Mouse (Mus musculus) adrenal gland, postnatal 36 days (tissue): ENCODE data around the gene Zfp423. TPM values are rescaled to one million over a fixed set of nuclear protein-coding genes. Genes with fewer than 3 reads are reported as not detected.

ENCODE experiments used
- DNase-seq, 2 experiments: peaks; one replicate each; pipeline ENCODE4 v3.0.0; 2021; ENCODE audit warnings: mixed read lengths in 1 of 2
- total RNA-seq, 2 experiments: library from RNA; stranded (reverse); gene quantifications; 2 replicates each; pipeline ENCODE4 v1.2.3; 2021

Zfp423 gene
- total RNA-seq, 2 experiments from 2014 or later, result 16.5 to 20.8 TPM

DNA sequence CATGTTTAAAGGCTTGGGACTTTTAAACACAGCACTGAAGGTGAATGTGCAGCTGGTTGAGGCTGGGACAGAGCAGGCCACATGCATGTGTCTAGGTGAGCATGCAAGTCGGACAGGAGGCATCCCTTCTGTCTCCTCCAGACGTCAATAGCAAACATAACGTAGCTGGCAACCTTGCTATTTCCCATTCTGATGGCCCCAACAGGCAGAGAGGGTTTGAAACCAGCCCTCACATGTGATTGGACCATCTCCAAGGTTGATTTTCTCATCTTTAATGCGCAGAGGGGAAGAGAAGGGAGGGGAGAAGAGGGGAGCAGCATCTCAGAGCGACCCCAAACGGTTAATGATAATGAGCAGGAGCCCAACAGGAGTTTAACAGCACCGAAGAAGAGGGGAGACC is 123.5 kb downstream of the Zfp423 start:
- no peak for DNase-seq

DNA sequence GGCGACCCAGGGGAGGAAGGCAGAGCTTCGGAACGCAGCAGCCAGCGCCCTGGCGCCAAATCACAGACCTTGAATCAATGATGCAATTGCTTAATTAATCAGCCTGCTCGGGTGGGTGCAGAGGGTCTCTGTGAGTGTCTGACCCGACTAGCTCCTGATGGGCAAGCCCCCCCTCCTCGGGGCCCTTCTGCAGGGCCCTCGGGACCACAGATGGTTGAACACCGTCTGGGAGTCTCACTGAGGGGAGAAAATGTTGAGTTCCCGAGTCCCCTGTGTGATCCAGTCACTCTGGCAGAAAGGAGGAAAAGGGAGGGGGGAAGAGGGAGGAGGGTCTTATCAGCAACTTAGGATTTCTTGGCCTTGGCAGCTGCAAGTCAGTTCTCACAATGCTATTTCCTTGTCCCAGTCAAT is 124.0 kb downstream of the Zfp423 start:
- no peak for DNase-seq

DNA sequence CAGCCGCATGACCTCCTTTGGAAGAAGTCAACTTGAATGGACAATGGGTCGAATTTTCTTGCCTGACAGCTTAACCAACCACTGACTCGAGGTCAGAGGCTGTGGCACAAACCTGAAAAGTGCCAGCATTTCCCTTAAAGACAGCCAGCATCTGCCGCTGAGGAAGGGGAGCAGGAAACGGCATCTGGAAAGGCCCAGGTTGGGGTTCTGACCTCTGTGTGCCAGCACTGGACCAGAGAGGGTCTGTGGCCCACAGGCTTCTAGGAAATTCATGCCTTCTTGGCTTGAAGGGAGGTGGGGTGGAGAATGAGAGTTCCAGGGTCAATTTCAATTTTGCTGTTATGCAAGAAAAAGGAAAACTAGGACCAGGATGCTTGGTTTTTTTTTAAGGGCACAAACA is 124.7 kb downstream of the Zfp423 start:
- no peak for DNase-seq

- DNase-seq, result peak in 1 of 2 experiments; percentile 52
Measured at GRCm38 (mm10) chr8:87833841-87834620, 125.4 kb downstream of the Zfp423 start.

DNA sequence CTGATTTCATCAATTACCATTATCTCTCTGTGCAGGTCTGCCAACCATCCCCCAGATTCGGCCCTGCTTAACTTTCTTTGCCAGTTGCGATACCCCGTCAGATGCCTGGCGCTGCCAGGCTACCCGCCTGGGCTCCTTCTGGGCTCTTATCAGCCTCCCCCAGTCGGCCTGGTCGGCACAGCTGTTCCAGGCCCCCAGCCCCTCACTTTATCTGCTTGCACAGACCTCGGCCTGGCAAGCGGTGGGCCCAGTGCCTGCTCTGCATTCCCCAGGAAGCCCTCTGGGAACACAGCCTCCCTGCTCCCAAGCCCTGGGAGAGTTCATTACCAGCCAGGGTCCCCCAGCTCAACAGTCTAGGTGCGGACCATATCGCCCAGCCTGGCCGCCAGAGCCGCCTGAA is 126.1 kb downstream of the Zfp423 start:
- no peak for DNase-seq

DNA sequence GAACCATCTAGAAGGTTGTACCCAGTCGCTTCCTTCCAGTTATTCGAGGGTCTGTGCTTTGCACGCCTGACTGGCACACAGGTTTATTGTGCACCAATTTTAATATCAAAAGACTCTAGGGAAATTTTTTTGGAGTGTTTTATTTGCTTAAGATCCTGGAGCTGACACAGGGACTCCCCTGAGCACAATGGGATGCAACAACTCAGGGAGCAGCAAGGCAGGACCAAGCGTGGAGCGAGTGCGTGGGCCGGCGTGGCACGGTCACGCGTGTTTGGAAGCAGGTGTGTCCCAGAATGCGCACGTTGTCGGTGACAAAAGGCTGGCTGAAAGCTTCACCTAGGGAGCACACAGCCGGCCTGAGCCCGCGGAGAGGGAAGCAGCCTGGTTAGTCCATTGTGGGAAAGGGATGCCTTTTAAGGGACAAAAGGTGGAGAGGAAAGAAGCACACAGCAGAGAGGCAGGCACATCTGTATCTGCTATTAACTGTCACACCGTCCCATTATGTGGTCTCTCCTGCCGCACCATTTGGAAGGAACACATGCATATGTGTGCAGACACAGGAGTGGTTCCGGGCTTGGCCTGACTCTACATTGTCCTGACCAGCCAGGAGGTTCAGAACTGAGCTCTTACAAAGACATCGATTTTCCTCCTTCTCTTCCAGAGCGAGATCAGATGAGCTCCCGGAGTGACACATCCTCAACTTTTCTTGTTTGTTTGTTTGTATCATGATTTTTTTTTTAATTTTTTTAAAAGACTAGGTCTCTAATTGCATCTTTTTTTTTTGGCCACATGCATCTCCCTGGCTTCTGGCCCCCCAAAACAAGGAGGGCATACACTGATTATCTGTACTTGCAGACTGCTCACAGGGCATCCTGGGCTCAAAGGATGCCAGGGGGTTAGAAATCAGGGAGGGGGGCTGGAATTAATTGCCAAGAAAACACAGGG is 126.7 kb downstream of the Zfp423 start:
- DNase-seq, result no peak

DNA sequence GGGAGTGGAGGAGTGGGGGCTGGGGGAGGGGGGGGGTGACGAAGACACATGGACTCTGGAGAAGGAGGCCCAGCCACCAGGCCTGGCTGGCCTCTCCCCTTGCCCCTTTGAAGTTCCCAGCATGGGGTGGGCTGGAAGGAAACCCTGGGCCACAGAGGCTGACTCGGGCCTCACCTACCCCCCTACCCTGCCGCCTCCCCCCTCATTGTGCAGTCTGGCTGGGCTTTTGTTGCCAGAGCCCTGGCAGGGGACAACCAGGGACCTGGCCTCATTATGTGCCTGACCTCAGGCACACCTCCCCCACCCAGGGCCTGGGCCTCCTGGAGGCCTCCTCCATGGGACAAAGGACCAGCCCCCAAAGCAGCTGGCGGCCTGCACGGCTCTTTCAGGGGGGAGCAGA is 127.8 kb downstream of the Zfp423 start:
- no peak for DNase-seq

DNA sequence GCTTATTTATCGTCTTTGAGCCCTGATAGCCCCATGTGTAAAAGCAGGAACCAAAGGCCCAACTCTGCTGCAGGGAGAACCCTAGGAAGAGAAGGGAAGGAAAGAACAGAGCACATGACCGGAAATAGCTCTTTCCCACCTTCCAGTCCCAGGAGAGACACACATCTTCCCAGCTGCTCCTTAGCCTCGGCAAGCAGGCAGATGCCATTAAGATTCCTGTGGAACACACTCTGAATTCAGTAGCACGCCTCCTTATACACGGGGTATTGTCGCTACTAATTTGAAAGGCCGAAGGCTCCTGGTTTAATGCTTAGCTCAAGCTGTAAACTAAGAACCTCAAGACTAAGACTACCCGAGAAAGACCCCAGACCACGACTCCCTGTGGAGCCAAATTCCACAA is 128.3 kb downstream of the Zfp423 start:
- no peak for DNase-seq

DNA sequence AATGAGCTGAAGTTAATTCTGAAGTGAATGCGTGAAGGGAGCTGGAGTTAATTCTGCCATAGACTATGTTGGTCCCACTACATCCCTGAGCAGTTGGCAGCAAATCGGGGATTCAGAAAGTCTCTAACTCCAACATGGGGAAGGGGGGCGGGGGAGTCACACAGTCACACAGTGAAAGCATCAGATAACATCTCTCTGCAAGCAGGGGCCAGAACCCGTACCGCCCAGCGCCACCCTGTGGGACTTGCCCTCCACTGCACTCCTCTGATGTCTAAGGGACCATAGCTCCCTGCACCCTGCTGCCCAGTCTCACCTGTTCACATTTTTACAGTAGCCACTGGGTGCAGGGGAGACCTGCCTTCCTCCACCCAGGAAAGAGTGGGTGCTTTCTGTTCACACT is 129.2 kb downstream of the Zfp423 start:
- no peak for DNase-seq

DNA sequence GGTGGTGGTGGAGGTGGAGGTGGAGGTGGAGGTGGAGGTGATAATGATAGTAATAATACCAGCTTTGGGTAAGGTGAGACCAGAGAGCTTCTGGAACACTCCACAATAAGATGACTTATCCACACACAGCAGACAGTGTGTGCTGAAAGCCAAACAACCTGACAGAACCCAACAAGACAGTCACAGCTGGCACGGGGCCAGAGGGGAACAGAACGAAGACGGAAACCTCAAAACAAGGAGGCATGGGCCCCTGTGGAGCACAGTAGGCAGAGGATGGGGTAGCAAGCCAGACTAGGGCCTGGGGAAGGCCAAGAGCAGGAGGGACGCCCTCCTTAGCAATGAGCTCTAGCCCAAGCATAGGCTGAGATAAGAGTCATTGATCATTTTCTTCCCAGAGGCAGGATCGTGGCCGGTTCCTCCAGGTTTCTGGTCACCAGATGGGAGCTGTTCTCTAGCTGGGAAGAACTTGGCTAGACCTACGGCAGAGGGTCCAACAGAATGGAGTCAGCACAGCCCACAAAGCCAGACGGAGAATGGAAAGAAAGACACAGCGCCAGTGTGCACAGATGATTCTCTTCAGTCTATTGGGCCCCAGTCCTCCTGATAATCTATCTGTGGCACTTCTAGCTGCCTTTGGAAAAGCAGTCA is 133.3 kb downstream of the Zfp423 start:
- no peak for DNase-seq

DNA sequence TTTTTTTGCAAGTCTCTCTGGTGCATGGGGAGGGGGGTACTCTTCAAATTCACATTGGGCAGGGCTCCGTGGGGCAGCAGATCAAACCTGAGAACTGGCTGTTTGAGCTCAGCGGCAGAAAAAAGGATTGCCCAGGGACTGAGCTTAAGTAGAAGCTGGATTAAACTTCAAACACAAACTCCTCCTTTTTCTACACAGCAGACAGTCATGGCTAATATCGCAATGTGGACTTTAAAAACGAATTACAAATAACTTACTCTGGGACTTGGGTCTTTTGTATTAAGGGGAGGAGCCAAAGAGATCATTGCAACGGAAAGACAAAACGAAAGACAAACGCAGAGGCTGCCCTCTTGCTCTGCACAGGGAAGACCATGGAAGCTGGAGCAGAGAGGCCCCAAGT is 136.2 kb downstream of the Zfp423 start:
- DNase-seq, result no peak

DNA sequence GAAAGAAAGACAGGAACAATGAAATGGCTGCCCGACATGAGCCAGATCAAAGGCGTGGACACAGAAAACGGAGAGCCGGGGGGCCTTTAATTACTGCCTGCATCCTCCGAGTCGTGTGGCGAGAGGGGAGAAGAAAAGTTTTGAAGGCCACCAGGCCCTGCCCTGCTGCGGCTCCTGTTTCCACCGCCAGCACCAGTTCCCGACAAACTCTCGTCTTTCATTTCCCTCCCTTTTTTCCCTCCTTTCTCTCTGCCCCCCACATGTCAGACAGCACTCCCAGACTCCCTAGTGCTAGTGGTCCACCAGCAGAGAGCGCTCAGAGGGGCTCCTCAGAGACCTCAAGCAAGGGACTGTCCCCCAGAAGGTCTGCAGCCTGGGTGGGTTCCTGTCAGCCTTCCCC is 136.7 kb downstream of the Zfp423 start:
- no peak for DNase-seq

DNA sequence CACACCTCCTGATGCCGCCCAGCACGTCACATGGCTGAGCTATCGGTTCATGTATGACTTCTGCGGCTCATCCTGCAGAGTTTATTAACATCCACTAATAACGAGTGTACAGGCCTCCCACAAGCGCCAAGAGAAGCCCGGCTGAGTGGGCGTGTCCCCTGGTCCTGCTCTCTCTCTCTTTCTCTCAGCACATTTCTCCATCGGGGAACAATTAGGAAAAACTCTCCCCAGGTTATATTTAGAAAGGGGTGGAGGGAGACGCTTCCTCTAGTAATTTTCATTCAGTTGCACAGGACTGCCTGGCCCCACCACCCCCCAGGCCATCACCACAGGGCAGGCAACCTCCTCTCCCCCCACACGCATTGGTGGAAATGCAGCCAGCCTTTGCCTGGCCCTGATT is 137.2 kb downstream of the Zfp423 start:
- no peak for DNase-seq

- no peak for DNase-seq
Measured at GRCm38 (mm10) chr8:87821655-87822054, 137.7 kb downstream of the Zfp423 start.

DNA sequence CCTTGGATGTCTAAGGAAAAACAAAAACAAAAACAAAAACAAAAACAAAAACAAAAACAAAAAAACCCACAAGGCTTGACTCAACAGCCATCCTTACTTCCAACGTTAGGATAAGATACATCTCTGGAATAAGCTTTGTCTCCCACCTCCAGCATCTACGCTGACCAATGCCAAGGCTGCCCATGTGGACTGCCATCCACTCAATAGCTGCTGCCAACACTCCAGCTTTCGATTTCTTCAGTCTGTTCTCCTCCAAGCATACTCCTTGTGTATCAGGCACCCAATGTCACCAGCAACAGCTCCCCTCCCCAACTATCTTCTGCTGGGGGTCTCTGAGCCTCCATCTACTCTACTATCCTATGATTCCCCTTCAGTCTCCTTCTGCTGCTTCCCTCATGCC is 140.1 kb downstream of the Zfp423 start:
- no peak for DNase-seq

DNA sequence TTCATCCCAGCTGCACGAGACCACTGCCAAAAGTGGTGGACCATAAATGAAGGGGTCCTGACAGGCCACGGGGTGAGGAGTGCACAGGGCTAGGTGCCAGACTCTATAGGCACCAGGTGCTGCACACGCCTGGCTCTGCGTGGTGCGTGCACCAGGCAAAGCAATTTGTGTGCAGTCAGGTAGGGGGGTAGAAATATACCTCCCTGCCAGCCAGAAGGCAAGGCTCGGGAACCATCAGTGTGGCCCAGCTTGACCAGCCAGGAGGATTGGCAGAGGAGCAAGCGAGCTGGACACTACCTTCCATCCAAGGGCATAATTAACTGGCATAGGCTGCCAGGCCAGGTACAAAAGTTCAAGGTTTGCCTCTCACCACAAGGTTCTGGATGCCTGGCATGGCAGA is 140.9 kb downstream of the Zfp423 start:
- no peak for DNase-seq

- no peak for DNase-seq
Measured at GRCm38 (mm10) chr8:87816141-87816540, 143.3 kb downstream of the Zfp423 start.

GRCm38 (mm10) chr8:87812661-87813060 is 146.7 kb downstream of the Zfp423 start:
- DNase-seq, result no peak

- no peak for DNase-seq
Measured at GRCm38 (mm10) chr8:87812069-87812449, 147.3 kb downstream of the Zfp423 start.

GRCm38 (mm10) chr8:87811399-87812068 is 147.9 kb downstream of the Zfp423 start:
- peak in 1 of 2 experiments; percentile 40 for DNase-seq

- DNase-seq, result no peak
Measured at GRCm38 (mm10) chr8:87810771-87811170, 148.6 kb downstream of the Zfp423 start.

- peak; percentile 16 to 35 for DNase-seq
Measured at GRCm38 (mm10) chr8:87804327-87804900, 155.0 kb downstream of the Zfp423 start.
